Mouse (Mus musculus) embryonic fibroblast, embryonic 13.5 days (primary cell): ENCODE data around the gene Acad10. TPM values are rescaled to one million over a fixed set of nuclear protein-coding genes. Genes with fewer than 3 reads are reported as not detected.

Experiments
- H3K27ac ChIP-seq: 2 replicates; pipeline ENCODE4 v1.5.1; 2012; ENCODE audit warnings: low read length, control low read depth, inconsistent platforms; ENCODE audit not compliant: insufficient read depth
- H3K4me1 ChIP-seq: 2 replicates; pipeline ENCODE4 v1.6.1; 2011; ENCODE audit warnings: low read length; ENCODE audit not compliant: control insufficient read depth, insufficient read depth
- H3K4me3 ChIP-seq: 2 replicates; pipeline ENCODE4 v1.5.1; 2011; ENCODE audit warnings: mild to moderate bottlenecking, control low read depth, low read length; ENCODE audit not compliant: insufficient read depth
- CTCF ChIP-seq: IDR thresholded peaks from 2 replicates; pipeline ENCODE4 v1.5.1; 2011; ENCODE audit warnings: mild to moderate bottlenecking, control low read depth, low read length, moderate library complexity, borderline replicate concordance; ENCODE audit not compliant: insufficient read depth
- POLR2A ChIP-seq: IDR thresholded peaks from 2 replicates; pipeline ENCODE4 v1.6.1; 2011; ENCODE audit warnings: low read depth, mild to moderate bottlenecking, control low read depth, low read length, moderate library complexity
- polyA plus RNA-seq: library from polyadenylated mRNA; stranded (reverse); fragments of >200 nt; gene quantifications from 2 replicates; pipeline ENCODE4 v1.2.4, GENCODE M21; 2011; ENCODE audit warnings: low read depth; ENCODE audit not compliant: missing spikeins, insufficient read length

Acad10 gene
- polyA plus RNA-seq, 1 experiment, result 2.3 TPM

GRCm38 (mm10) chr5:121690482-121691211, 30.3 kb upstream of the Acad10 start:
- Histone ChIP-seq H3K27ac (no peak overlapping the region), H3K4me3 (no peak overlapping the region), H3K4me1 (no peaks in the 10 kb centered on the region)
- no peak for TF ChIP-seq POLR2A
- no peak for TF ChIP-seq CTCF

GRCm38 (mm10) chr5:121686113-121686898, 26.0 kb upstream of the Acad10 start:
- TF ChIP-seq POLR2A, result no peak
- TF ChIP-seq CTCF, result no peak
- no peak overlapping the region for H3K4me3 ChIP-seq
- H3K27ac ChIP-seq, result no peak overlapping the region
- no peaks in the 10 kb centered on the region for H3K4me1 ChIP-seq

- TF ChIP-seq CTCF, result no peak
- TF ChIP-seq POLR2A, result no peak
- Histone ChIP-seq H3K27ac (no peak overlapping the region), H3K4me1 (no peaks in the 10 kb centered on the region), H3K4me3 (no peak overlapping the region)
These were observed 25.2 kb upstream of the Acad10 start for GRCm38 (mm10) chr5:121685495-121685894.

GRCm38 (mm10) chr5:121682250-121682649, 21.9 kb upstream of the Acad10 start:
- H3K4me1 ChIP-seq, result no peaks in the 10 kb centered on the region
- no peak overlapping the region for H3K27ac ChIP-seq
- no peak for TF ChIP-seq POLR2A
- no peak for TF ChIP-seq CTCF
- H3K4me3 ChIP-seq, result no peak overlapping the region

GRCm38 (mm10) chr5:121670412-121670811, 10.1 kb upstream of the Acad10 start:
- TF ChIP-seq POLR2A (no peak), CTCF (peak; percentile 24; the same call in 1 of the 2 replicates)
- H3K4me1 ChIP-seq, result no peaks in the 10 kb centered on the region

GRCm38 (mm10) chr5:121668411-121668810, 8.1 kb upstream of the Acad10 start:
- no peak overlapping the region for H3K27ac ChIP-seq
- H3K4me3 ChIP-seq, result no peak overlapping the region
- no peaks in the 10 kb centered on the region for H3K4me1 ChIP-seq
- TF ChIP-seq CTCF (no peak), POLR2A (no peak)

More at GRCm38 (mm10) chr5:121670412-121670811, 10.1 kb upstream of the Acad10 start:
- Histone ChIP-seq H3K27ac (no peak overlapping the region), H3K4me3 (no peak overlapping the region)

- Histone ChIP-seq H3K27ac (no peak overlapping the region), H3K4me3 (no peak overlapping the region), H3K4me1 (no peaks in the 10 kb centered on the region)
- TF ChIP-seq CTCF (no peak), POLR2A (no peak)
These were observed 6.8 kb upstream of the Acad10 start for GRCm38 (mm10) chr5:121667067-121667466.

GRCm38 (mm10) chr5:121664971-121665370, 4.7 kb upstream of the Acad10 start:
- Histone ChIP-seq H3K27ac (no peak overlapping the region), H3K4me3 (no peak overlapping the region), H3K4me1 (no peaks in the 10 kb centered on the region)
- TF ChIP-seq CTCF, result no peak
- TF ChIP-seq POLR2A, result no peak

GRCm38 (mm10) chr5:121664078-121664477, 3.8 kb upstream of the Acad10 start:
- no peaks in the 10 kb centered on the region; the same call in 1 of the 2 replicates for H3K4me1 ChIP-seq

GRCm38 (mm10) chr5:121663456-121663855, 3.1 kb upstream of the Acad10 start:
- Histone ChIP-seq H3K4me1 (no peaks in the 10 kb centered on the region; the same call in 1 of the 2 replicates), H3K4me3 (no peak overlapping the region), H3K27ac (no peak overlapping the region)
- TF ChIP-seq POLR2A, result no peak
- no peak for TF ChIP-seq CTCF

More at GRCm38 (mm10) chr5:121664078-121664477, 3.8 kb upstream of the Acad10 start:
- TF ChIP-seq POLR2A (no peak), CTCF (no peak)
- Histone ChIP-seq H3K4me3 (no peak overlapping the region), H3K27ac (no peak overlapping the region)
